Mouse (Mus musculus): ENCODE measurements around the gene Slc38a2. TPM values are rescaled to one million over a fixed set of nuclear protein-coding genes. Genes with fewer than 3 reads are reported as not detected.

Slc38a2 gene
- polyA plus RNA-seq, 1 experiment from 2014 or later: 139 TPM

- Histone ChIP-seq H3K4me2 (no peak overlapping the region), H3K4me3 (ENCODE audit: low read depth, low read length) (no peak overlapping the region), H3K36me3 (ENCODE audit: control insufficient read depth, insufficient read depth, low read length) (no peaks in the 10 kb centered on the region), H3K9ac (ENCODE audit: low read depth, low read length) (no peak overlapping the region), H3K27me3 (ENCODE audit: control insufficient read depth, insufficient read depth, low read length) (no peaks in the 10 kb centered on the region), H3K4me1 (ENCODE audit: control insufficient read depth, insufficient read depth, low read length) (peaks cover 7% of the 10 kb centered on the region; the same call in 1 of the 2 replicates), H3K9me3 (replicated peaks; ENCODE audit: control insufficient read depth, low read length) (no peaks in the 10 kb centered on the region), H3K27ac (ENCODE audit: low read depth, low read length) (no peak overlapping the region)
- no peak for ATAC-seq (replicated peaks; ENCODE audit: insufficient number of reproducible peaks, low FRiP score, low TSS enrichment)
- 83% methylated on average over 9 of the region's 9 CpGs for WGBS (ENCODE audit: insufficient replicate concordance)
These were observed 15.7 kb upstream of the Slc38a2 start for GRCm38 (mm10) chr15:96715079-96715691.

- no peak for ATAC-seq (replicated peaks; ENCODE audit: insufficient number of reproducible peaks, low FRiP score, low TSS enrichment)
- Histone ChIP-seq H3K9ac (ENCODE audit: low read depth, low read length) (no peak overlapping the region), H3K4me3 (ENCODE audit: low read depth, low read length) (no peak overlapping the region), H3K36me3 (ENCODE audit: control insufficient read depth, insufficient read depth, low read length) (no peaks in the 10 kb centered on the region), H3K27ac (ENCODE audit: low read depth, low read length) (no peak overlapping the region), H3K4me2 (no peak overlapping the region), H3K9me3 (replicated peaks; ENCODE audit: control insufficient read depth, low read length) (no peaks in the 10 kb centered on the region), H3K27me3 (ENCODE audit: control insufficient read depth, insufficient read depth, low read length) (no peaks in the 10 kb centered on the region), H3K4me1 (ENCODE audit: control insufficient read depth, insufficient read depth, low read length) (peaks cover 7% of the 10 kb centered on the region; the same call in 1 of the 2 replicates)
- 87% methylated on average over 3 of the region's 3 CpGs for WGBS (ENCODE audit: insufficient replicate concordance)
These were observed 15.1 kb upstream of the Slc38a2 start for GRCm38 (mm10) chr15:96714676-96715016.

GRCm38 (mm10) chr15:96713758-96714675, 14.5 kb upstream of the Slc38a2 start:
- ATAC-seq (replicated peaks; ENCODE audit: insufficient number of reproducible peaks, low FRiP score, low TSS enrichment): no peak
- Histone ChIP-seq H3K9ac (ENCODE audit: low read depth, low read length) (no peak overlapping the region), H3K27ac (ENCODE audit: low read depth, low read length) (no peak overlapping the region), H3K27me3 (ENCODE audit: control insufficient read depth, insufficient read depth, low read length) (no peaks in the 10 kb centered on the region), H3K4me2 (no peak overlapping the region), H3K4me1 (ENCODE audit: control insufficient read depth, insufficient read depth, low read length) (peaks cover 8% of the 10 kb centered on the region; the same call in 1 of the 2 replicates), H3K4me3 (ENCODE audit: low read depth, low read length) (no peak overlapping the region), H3K9me3 (replicated peaks; ENCODE audit: control insufficient read depth, low read length) (no peaks in the 10 kb centered on the region), H3K36me3 (ENCODE audit: control insufficient read depth, insufficient read depth, low read length) (no peaks in the 10 kb centered on the region)
- 93% methylated on average over 5 of the region's 7 CpGs for WGBS (ENCODE audit: insufficient replicate concordance)

- H3K4me2 ChIP-seq: no peak overlapping the region
- H3K9me3 ChIP-seq (replicated peaks; ENCODE audit: control insufficient read depth, low read length): no peaks in the 10 kb centered on the region
- no peaks in the 10 kb centered on the region for H3K36me3 ChIP-seq (ENCODE audit: control insufficient read depth, insufficient read depth, low read length)
- peaks cover 10% of the 10 kb centered on the region; the same call in 1 of the 2 replicates for H3K4me1 ChIP-seq (ENCODE audit: control insufficient read depth, insufficient read depth, low read length)
- H3K27ac ChIP-seq (ENCODE audit: low read depth, low read length): no peak overlapping the region
- H3K9ac ChIP-seq (ENCODE audit: low read depth, low read length): no peak overlapping the region
- H3K27me3 ChIP-seq (ENCODE audit: control insufficient read depth, insufficient read depth, low read length): no peaks in the 10 kb centered on the region
- no peak overlapping the region for H3K4me3 ChIP-seq (ENCODE audit: low read depth, low read length)
- WGBS (ENCODE audit: insufficient replicate concordance): 94% methylated on average over 5 of the region's 5 CpGs
- no peak for ATAC-seq (replicated peaks; ENCODE audit: insufficient number of reproducible peaks, low FRiP score, low TSS enrichment)
These were observed 12.8 kb upstream of the Slc38a2 start for GRCm38 (mm10) chr15:96712338-96712737.

GRCm38 (mm10) chr15:96711664-96712063, 12.1 kb upstream of the Slc38a2 start:
- WGBS (ENCODE audit: insufficient replicate concordance): 89% methylated on average over 11 of the region's 11 CpGs
- Histone ChIP-seq H3K4me2 (no peak overlapping the region), H3K9ac (ENCODE audit: low read depth, low read length) (no peak overlapping the region), H3K27ac (ENCODE audit: low read depth, low read length) (no peak overlapping the region), H3K9me3 (replicated peaks; ENCODE audit: control insufficient read depth, low read length) (no peaks in the 10 kb centered on the region), H3K27me3 (ENCODE audit: control insufficient read depth, insufficient read depth, low read length) (no peaks in the 10 kb centered on the region), H3K36me3 (ENCODE audit: control insufficient read depth, insufficient read depth, low read length) (no peaks in the 10 kb centered on the region), H3K4me3 (ENCODE audit: low read depth, low read length) (no peak overlapping the region), H3K4me1 (ENCODE audit: control insufficient read depth, insufficient read depth, low read length) (peaks cover 10% of the 10 kb centered on the region; the same call in 1 of the 2 replicates)
- ATAC-seq (replicated peaks; ENCODE audit: insufficient number of reproducible peaks, low FRiP score, low TSS enrichment): no peak

- H3K4me2 ChIP-seq: peak overlapping the region; percentile 95
- no peaks in the 10 kb centered on the region for H3K27me3 ChIP-seq (ENCODE audit: control insufficient read depth, insufficient read depth, low read length)
- no peaks in the 10 kb centered on the region for H3K9me3 ChIP-seq (replicated peaks; ENCODE audit: control insufficient read depth, low read length)
- no peak for ATAC-seq (replicated peaks; ENCODE audit: insufficient number of reproducible peaks, low FRiP score, low TSS enrichment)
- H3K4me1 ChIP-seq (ENCODE audit: control insufficient read depth, insufficient read depth, low read length): peaks cover 10% of the 10 kb centered on the region; the same call in 1 of the 2 replicates
- H3K9ac ChIP-seq (ENCODE audit: low read depth, low read length): peak overlapping the region; percentile 96
- peak overlapping the region; percentile 98 for H3K27ac ChIP-seq (ENCODE audit: low read depth, low read length)
- H3K4me3 ChIP-seq (ENCODE audit: low read depth, low read length): peak overlapping the region; percentile 59
- WGBS (ENCODE audit: insufficient replicate concordance): 33% methylated on average over 15 of the region's 15 CpGs
- H3K36me3 ChIP-seq (ENCODE audit: control insufficient read depth, insufficient read depth, low read length): no peaks in the 10 kb centered on the region
These were observed 11.0 kb upstream of the Slc38a2 start for GRCm38 (mm10) chr15:96710352-96711114.

- Histone ChIP-seq H3K4me1 (ENCODE audit: control insufficient read depth, insufficient read depth, low read length) (peaks cover 10% of the 10 kb centered on the region; the same call in 1 of the 2 replicates), H3K36me3 (ENCODE audit: control insufficient read depth, insufficient read depth, low read length) (no peaks in the 10 kb centered on the region), H3K27ac (ENCODE audit: low read depth, low read length) (peak overlapping the region; percentile 98), H3K27me3 (ENCODE audit: control insufficient read depth, insufficient read depth, low read length) (no peaks in the 10 kb centered on the region), H3K4me3 (ENCODE audit: low read depth, low read length) (peak overlapping the region; percentile 59), H3K9ac (ENCODE audit: low read depth, low read length) (peak overlapping the region; percentile 96), H3K9me3 (replicated peaks; ENCODE audit: control insufficient read depth, low read length) (no peaks in the 10 kb centered on the region), H3K4me2 (peak overlapping the region; percentile 95)
- 1% methylated on average over 71 of the region's 80 CpGs for WGBS (ENCODE audit: insufficient replicate concordance)
- ATAC-seq (replicated peaks; ENCODE audit: insufficient number of reproducible peaks, low FRiP score, low TSS enrichment): peak; percentile 93
These were observed 10.2 kb upstream of the Slc38a2 start for GRCm38 (mm10) chr15:96709491-96710351.
